Mouse (Mus musculus): ENCODE results near the gene Hamp2.

DNA sequence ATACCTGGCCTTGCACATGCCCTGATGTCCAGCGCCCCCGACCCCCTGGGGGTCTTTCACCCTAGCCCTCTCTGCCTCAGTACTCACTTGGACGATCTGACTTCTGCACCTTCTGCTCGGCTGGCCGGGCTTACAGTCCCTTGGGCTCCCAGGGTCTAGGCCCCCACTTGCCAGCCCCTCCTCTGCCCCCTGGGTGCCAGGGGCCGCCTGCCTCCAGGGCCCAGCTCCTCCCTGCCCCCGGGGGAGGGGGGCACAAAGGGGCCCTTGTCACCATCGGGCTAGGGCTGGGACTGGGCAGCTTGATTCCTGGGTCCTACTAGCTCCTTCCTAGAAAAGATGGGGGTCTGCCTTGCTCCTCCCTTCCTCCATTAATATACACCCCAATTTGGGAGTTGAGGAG is 9.7 kb downstream of the Hamp2 start, which contains the start of gene Mag:
- TF ChIP-seq CTCF (IDR thresholded peaks at IDR 0.05; ENCODE audit: borderline replicate concordance, extremely low read depth, insufficient read depth, insufficient read length) (no peak), POLR2A (IDR thresholded peaks at IDR 0.05; ENCODE audit: borderline replicate concordance, extremely low read depth, insufficient read depth, insufficient read length, poor library complexity, severe bottlenecking) (no peak)
